Mouse (Mus musculus): ENCODE data around the gene Mrgprx2. TPM values are rescaled to one million over a fixed set of nuclear protein-coding genes. Genes with fewer than 3 reads are reported as not detected.
"Not testable (repeated sequence)": the region's sequence is repeated elsewhere in the genome, so short reads cannot be mapped to it uniquely, and the experiment has no call there.

Mrgprx2 gene
- polyA plus RNA-seq (2015; fragmentation: Nextera tagmentation; extraction: Ambion mirVana), result not detected in 2 replicates

GRCm38 (mm10) chr7:48499221-48499620 lies at the start of gene Mrgprx2:
Gene Mrgprx2, minus strand, starts transcription at chr7:48499321.
- no peaks in the 10 kb centered on the region for H3K4me1 ChIP-seq (replicated peaks)
- H3K36me3 ChIP-seq (replicated peaks), result no peaks in the 10 kb centered on the region
- ATAC-seq (ENCODE audit: insufficient read depth), result no peak
- H3K4me3 ChIP-seq (replicated peaks), result no peak within 1 kb of the TSS
- no peak within 1 kb of the TSS for H3K4me2 ChIP-seq
- H3K9me3 ChIP-seq (replicated peaks), result no peaks in the 10 kb centered on the region
- no peak within 1 kb of the TSS for H3K9ac ChIP-seq
- H3K27me3 ChIP-seq, result no peaks in the 10 kb centered on the region
- no peak within 1 kb of the TSS for H3K27ac ChIP-seq (replicated peaks)

- H3K4me2 ChIP-seq, result no peak within 1 kb of the TSS
- H3K9me3 ChIP-seq (replicated peaks), result no peaks in the 10 kb centered on the region
- ATAC-seq (ENCODE audit: insufficient read depth), result no peak
- WGBS (ENCODE audit: insufficient replicate concordance), result 58% methylated on average over 3 of the region's 3 CpGs
- H3K4me1 ChIP-seq (replicated peaks), result no peaks in the 10 kb centered on the region
- H3K36me3 ChIP-seq (replicated peaks), result no peaks in the 10 kb centered on the region
- no peaks in the 10 kb centered on the region for H3K27me3 ChIP-seq
- no peak within 1 kb of the TSS for H3K4me3 ChIP-seq (replicated peaks)
- H3K9ac ChIP-seq, result no peak within 1 kb of the TSS
- no peak within 1 kb of the TSS for H3K27ac ChIP-seq (replicated peaks)
Measured at GRCm38 (mm10) chr7:48456242-48456641, 42.9 kb downstream of the Mrgprx2 start, which contains the start of gene Mrgprb1. Gene Mrgprb1, minus strand, starts transcription at chr7:48456342.

GRCm38 (mm10) chr7:48436581-48436980 lies 62.5 kb downstream of the Mrgprx2 start:
- H3K27ac ChIP-seq (replicated peaks), result no peak overlapping the region
- no peak overlapping the region for H3K4me3 ChIP-seq (replicated peaks)
- no peaks in the 10 kb centered on the region for H3K27me3 ChIP-seq
- no peak for ATAC-seq (ENCODE audit: insufficient read depth)
- no peak overlapping the region for H3K4me2 ChIP-seq
- H3K9ac ChIP-seq, result no peak overlapping the region
- 27% methylated on average over 3 of the region's 3 CpGs for WGBS (ENCODE audit: insufficient replicate concordance)
- no peaks in the 10 kb centered on the region for H3K36me3 ChIP-seq (replicated peaks)
- no peaks in the 10 kb centered on the region for H3K4me1 ChIP-seq (replicated peaks)
- no peaks in the 10 kb centered on the region for H3K9me3 ChIP-seq (replicated peaks)

- H3K36me3 ChIP-seq (replicated peaks); H3K4me2 ChIP-seq; H3K4me3 ChIP-seq (replicated peaks); H3K4me1 ChIP-seq (replicated peaks); ATAC-seq (ENCODE audit: insufficient read depth); H3K27ac ChIP-seq (replicated peaks); H3K27me3 ChIP-seq; H3K9me3 ChIP-seq (replicated peaks); H3K9ac ChIP-seq: not testable (repeated sequence)
- WGBS (ENCODE audit: insufficient replicate concordance), result 53% methylated on average over 3 of the region's 3 CpGs
Measured at GRCm38 (mm10) chr7:48435936-48436335, 63.2 kb downstream of the Mrgprx2 start.

Other genes with a start within 250 kb of the Mrgprx2 start
- not detected in 2 replicates for gene Mrgprb8, start 110.8 kb downstream of the Mrgprx2 start, polyA plus RNA-seq (2015; fragmentation: Nextera tagmentation; extraction: Ambion mirVana)
- gene Mrgprb1, start 43.0 kb downstream of the Mrgprx2 start, polyA plus RNA-seq (2015; fragmentation: Nextera tagmentation; extraction: Ambion mirVana), result not detected in 2 replicates
- not detected in 2 replicates for gene Mrgprb2, start 58.8 kb upstream of the Mrgprx2 start, polyA plus RNA-seq (2015; fragmentation: Nextera tagmentation; extraction: Ambion mirVana)
- gene Mrgprb3, start 144.5 kb upstream of the Mrgprx2 start, polyA plus RNA-seq (2015; fragmentation: Nextera tagmentation; extraction: Ambion mirVana), result not detected in 2 replicates

All from liver, embryonic 15.5 days (tissue).